Mouse (Mus musculus) stomach, postnatal 0 days (tissue): ENCODE data around the gene Sorcs3.

Experiments used
- CTCF ChIP-seq: IDR thresholded peaks from 2 replicates; pipeline ENCODE4 v1.5.1; 2016; ENCODE audit warnings: antibody characterized with exemption, low read depth, mild to moderate bottlenecking, moderate library complexity
- EP300 ChIP-seq: optimal IDR thresholded peaks from 2 replicates; pipeline ENCODE3; 2016; ENCODE audit warnings: antibody characterized with exemption

DNA sequence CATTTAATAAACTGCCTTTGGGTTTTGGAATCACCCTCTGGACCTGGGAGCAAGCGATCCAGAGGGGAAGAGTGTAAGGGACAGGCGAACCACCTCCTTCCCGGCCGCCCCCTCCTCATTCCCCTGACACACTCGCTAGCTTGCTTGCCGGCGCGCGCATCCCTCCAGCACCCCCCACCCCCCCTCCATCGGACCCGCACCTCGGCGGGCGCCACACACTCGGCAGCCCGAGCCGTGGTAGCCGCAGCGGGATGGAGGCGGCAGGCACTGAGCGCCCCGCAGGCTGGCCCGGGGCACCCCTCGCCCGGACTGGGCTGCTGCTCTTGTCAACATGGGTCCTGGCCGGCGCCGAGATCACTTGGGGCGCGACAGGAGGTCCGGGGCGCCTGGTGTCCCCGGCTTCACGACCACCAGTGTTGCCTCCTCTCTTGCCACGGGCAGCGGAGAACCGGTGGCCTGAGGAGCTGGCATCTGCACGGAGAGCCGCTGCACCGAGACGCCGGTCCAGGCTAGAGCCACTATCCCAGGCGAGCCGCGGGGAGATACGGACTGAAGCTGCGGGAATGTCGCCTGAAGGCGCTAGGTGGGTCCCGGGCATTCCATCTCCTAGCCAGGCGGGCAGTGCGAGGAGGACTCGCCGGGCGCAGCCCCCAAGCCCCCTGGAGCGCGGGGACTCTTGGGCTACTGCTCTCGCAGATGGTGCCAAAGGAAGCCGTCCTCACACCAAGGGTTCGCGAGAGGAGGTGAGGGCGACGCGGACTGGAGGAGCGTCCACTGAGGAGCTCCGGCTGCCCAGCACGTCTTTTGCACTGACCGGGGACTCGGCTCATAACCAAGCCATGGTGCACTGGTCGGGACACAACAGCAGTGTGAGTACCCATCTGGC is at the start of gene Sorcs3:
- no peak for TF ChIP-seq CTCF
- no peak for TF ChIP-seq EP300
